Mouse (Mus musculus) activated CD4-positive, CD25-positive, alpha-beta regulatory T cell (primary cell): Measurements from ENCODE around the gene Krtap19-4. TPM values are rescaled to one million over a fixed set of nuclear protein-coding genes. Genes with fewer than 3 reads are reported as not detected.

Source experiments
- polyA plus RNA-seq, 2 experiments: library from polyadenylated mRNA; unstranded; fragments of 100-300 nt; shearing (Covaris generic); gene quantifications; one replicate each; pipeline ENCODE4 v1.2.1; 2017

Gene Krtap19-4
- polyA plus RNA-seq = not detected

GRCm38 (mm10) chr16:88884989-88885388 is at the start of gene Krtap19-4:
Krtap19-4 (minus strand) TSS chr16:88885089.

GRCm38 (mm10) chr16:88932165-88932564 is 47.3 kb upstream of the Krtap19-4 start, which contains the start of gene Krtap19-9b:
Krtap19-9b (minus strand) TSS chr16:88932265.

GRCm38 (mm10) chr16:88896357-88896756 is 11.5 kb upstream of the Krtap19-4 start, which contains the start of gene Krtap19-5:
Krtap19-5 (minus strand) TSS chr16:88896457.

GRCm38 (mm10) chr16:88877938-88878337 is 7.0 kb downstream of the Krtap19-4 start, which contains the start of gene Krtap19-3:
Krtap19-3 (minus strand) TSS chr16:88878038.

GRCm38 (mm10) chr16:88874169-88874568 is 10.7 kb downstream of the Krtap19-4 start, which contains the start of gene Krtap19-2:
Krtap19-2 (minus strand) TSS chr16:88874269.

GRCm38 (mm10) chr16:88869311-88869710 is 15.6 kb downstream of the Krtap19-4 start, which contains the start of gene Krtap19-1:
Krtap19-1 (minus strand) TSS chr16:88869411.

Other genes with a start within 250 kb of the Krtap19-4 start
- gene Krtap26-1, start 237.3 kb downstream of the Krtap19-4 start, polyA plus RNA-seq = under 1 TPM in 1 of 2 experiments, not detected in 1; 0.18 TPM
- gene Krtap27-1, start 213.4 kb downstream of the Krtap19-4 start, polyA plus RNA-seq = not detected
- under 1 TPM in 1 of 2 experiments, not detected in 1; 0.37 TPM for gene 2310061N02Rik, start 177.1 kb downstream of the Krtap19-4 start, polyA plus RNA-seq
- not detected for gene Krtap13-1, start 156.2 kb downstream of the Krtap19-4 start, polyA plus RNA-seq
- not detected for gene Krtap13, start 133.5 kb downstream of the Krtap19-4 start, polyA plus RNA-seq
- gene 2310034C09Rik, start 126.2 kb downstream of the Krtap19-4 start, polyA plus RNA-seq = under 1 TPM in 1 of 2 experiments, not detected in 1; 0.37 TPM
- gene 2310057N15Rik, start 110.9 kb downstream of the Krtap19-4 start, polyA plus RNA-seq = not detected
- not detected for gene Gm5965, start 107.2 kb downstream of the Krtap19-4 start, polyA plus RNA-seq
- not detected for gene Gm20741, start 72.9 kb downstream of the Krtap19-4 start, polyA plus RNA-seq
- not detected for gene Krtap15, start 64.9 kb downstream of the Krtap19-4 start, polyA plus RNA-seq
- gene Krtap14, start 58.9 kb downstream of the Krtap19-4 start, polyA plus RNA-seq = not detected
- gene Krtap19-1, start 15.7 kb downstream of the Krtap19-4 start, polyA plus RNA-seq = not detected
- not detected for gene Krtap19-2, start 10.8 kb downstream of the Krtap19-4 start, polyA plus RNA-seq
- gene Krtap19-3, start 7.1 kb downstream of the Krtap19-4 start, polyA plus RNA-seq = not detected
- gene Krtap19-5, start 11.4 kb upstream of the Krtap19-4 start, polyA plus RNA-seq = not detected
- not detected for gene Krtap19-9b, start 47.2 kb upstream of the Krtap19-4 start, polyA plus RNA-seq
- not detected for gene Krtap16-3, start 77.8 kb upstream of the Krtap19-4 start, polyA plus RNA-seq
- not detected for gene Krtap22-2, start 125.7 kb upstream of the Krtap19-4 start, polyA plus RNA-seq
- not detected for gene Gm10229, start 130.2 kb upstream of the Krtap19-4 start, polyA plus RNA-seq
- not detected for gene Krtap6-1, start 146.6 kb upstream of the Krtap19-4 start, polyA plus RNA-seq
- gene Gm10228, start 156.4 kb upstream of the Krtap19-4 start, polyA plus RNA-seq = not detected
- not detected for gene Krtap6-5, start 162.8 kb upstream of the Krtap19-4 start, polyA plus RNA-seq
- not detected for gene 1110025L11Rik, start 178.9 kb upstream of the Krtap19-4 start, polyA plus RNA-seq
- gene Krtap6-3, start 198.9 kb upstream of the Krtap19-4 start, polyA plus RNA-seq = not detected